In the genomic region with DNA sequence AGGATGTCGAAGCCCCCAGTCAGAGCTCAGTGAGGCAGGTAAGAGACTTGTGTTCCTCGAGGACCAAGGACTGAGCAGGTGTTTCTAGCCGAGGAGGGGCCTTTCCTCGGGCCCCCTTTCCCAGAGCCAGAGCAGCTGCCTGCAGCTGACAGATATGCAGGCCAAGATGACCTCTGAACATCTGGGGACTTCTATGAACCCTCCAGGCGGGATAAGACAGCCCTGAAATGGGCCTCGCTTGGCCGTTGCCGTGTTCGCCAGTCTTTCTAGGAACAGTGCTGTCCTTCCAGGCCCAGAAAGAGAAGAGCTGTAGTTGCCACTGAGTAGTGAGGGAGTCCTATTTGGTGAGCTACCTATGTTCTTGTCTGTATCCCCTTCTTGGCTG, we compare ENCODE assay signal across 10 mouse cellular contexts.
DNase-seq lines count a peak whose midpoint lies in the region; ATAC-seq and TF ChIP-seq lines count a peak whose summit lies in the region.
"Had no signal": no experiment of that assay in that cellular context is flagged by ENCODE, and none has a peak within 500 bp of the region (broad histone marks: within the 10 kb centered on the region; RNA-seq: fewer than 3 reads in every experiment).

No protein-coding gene starts in this region.

- no peaks in the 10 kb centered on the region for H3K9me3 ChIP-seq in kidney, embryonic 16.5 days (ENCODE audit: low read length)
- H3K9me3 ChIP-seq in limb, embryonic 15.5 days = no peaks in the 10 kb centered on the region
- H3K9me3 ChIP-seq: embryonic facial prominence, embryonic 15.5 days had no signal

- no peak overlapping the region for H3K4me3 ChIP-seq in gastrocnemius, adult 2 months
- no peak overlapping the region for H3K4me3 ChIP-seq in kidney, embryonic 16.5 days (ENCODE audit: low read length)
- no peak overlapping the region for H3K4me3 ChIP-seq in bone marrow, adult 2 months (replicated peaks; ENCODE audit: control insufficient read depth, low read depth, low read length)
- H3K4me3 ChIP-seq in limb, embryonic 15.5 days = no peak overlapping the region
- H3K4me3 ChIP-seq: embryonic facial prominence, embryonic 15.5 days had no signal

- H3K4me2 ChIP-seq in kidney, embryonic 16.5 days (replicated peaks; ENCODE audit: low read depth, low read length) = no peak overlapping the region
- no peak overlapping the region for H3K4me2 ChIP-seq in limb, embryonic 15.5 days
- H3K4me2 ChIP-seq: embryonic facial prominence, embryonic 15.5 days had no signal

- 53% methylated on average over 9 of the region's 9 CpGs for WGBS in kidney, embryonic 16.5 days
- WGBS in bone marrow, adult 2 months = 50% methylated on average over 9 of the region's 9 CpGs
- WGBS in limb, embryonic 15.5 days = 68% methylated on average over 9 of the region's 9 CpGs

- H3K27ac ChIP-seq in gastrocnemius, adult 2 months = peak overlapping the region; percentile 81
- H3K27ac ChIP-seq in kidney, embryonic 16.5 days (ENCODE audit: low read length) = peak overlapping the region; percentile 87
- H3K27ac ChIP-seq in bone marrow, adult 2 months (ENCODE audit: control insufficient read depth, insufficient read depth, low read depth, low read length, poor library complexity) = peak overlapping the region; percentile 17; the same call in 1 of the 2 replicates
- H3K27ac ChIP-seq in limb, embryonic 15.5 days = peak overlapping the region; percentile 24; the same call in 1 of the 2 replicates

- TF ChIP-seq CTCF in gastrocnemius, adult 2 months (IDR thresholded peaks at IDR 0.05) = no peak
- no peak for TF ChIP-seq CTCF in bone marrow, adult 2 months (IDR thresholded peaks at IDR 0.05; ENCODE audit: control insufficient read depth, insufficient read depth, low read length)

- no peak overlapping the region for H3K9ac ChIP-seq in kidney, embryonic 16.5 days (replicated peaks; ENCODE audit: low read length)
- H3K9ac ChIP-seq in limb, embryonic 15.5 days = no peak overlapping the region
- H3K9ac ChIP-seq: embryonic facial prominence, embryonic 15.5 days had no signal

- no peak for TF ChIP-seq POLR2A in bone marrow, adult 2 months (IDR thresholded peaks at IDR 0.05; ENCODE audit: borderline replicate concordance, control insufficient read depth, low read depth, low read length)

- peaks cover 72% of the 10 kb centered on the region for H3K4me1 ChIP-seq in kidney, embryonic 16.5 days (ENCODE audit: insufficient read depth, low read length)
- peaks cover 30% of the 10 kb centered on the region for H3K4me1 ChIP-seq in bone marrow, adult 2 months (ENCODE audit: control insufficient read depth, insufficient read depth, low read length)
- H3K4me1 ChIP-seq in limb, embryonic 15.5 days = peaks cover 60% of the 10 kb centered on the region

- peak; percentile 47 for DNase-seq in gastrocnemius, adult 2 months
- no peak for DNase-seq in gastrocnemius, adult 8-10 months (ENCODE audit: low spot score in 2 of 2)
- no peak for DNase-seq in kidney, adult 11 months
- no peak for DNase-seq in right cerebral cortex, postnatal 10 days (ENCODE audit: low spot score in 2 of 2)
- DNase-seq: lung, adult 18-20 months had no signal

- H3K36me3 ChIP-seq in kidney, embryonic 16.5 days (ENCODE audit: insufficient read depth, low read length) = peaks cover 4% of the 10 kb centered on the region; the same call in 1 of the 2 replicates
- H3K36me3 ChIP-seq in limb, embryonic 15.5 days = peaks cover 23% of the 10 kb centered on the region

- no peaks in the 10 kb centered on the region for H3K27me3 ChIP-seq in kidney, embryonic 16.5 days (ENCODE audit: insufficient read depth, low read length)
- no peaks in the 10 kb centered on the region for H3K27me3 ChIP-seq in limb, embryonic 15.5 days
- H3K27me3 ChIP-seq: embryonic facial prominence, embryonic 15.5 days had no signal

- ATAC-seq in kidney, embryonic 16.5 days (ENCODE audit: low FRiP score, low TSS enrichment) = no peak
- ATAC-seq in limb, embryonic 15.5 days (ENCODE audit: insufficient number of reproducible peaks, low FRiP score, low TSS enrichment, low read depth) = no peak
- ATAC-seq in erythroid progenitor cell, adult 5-6 weeks (replicated peaks; ENCODE audit: low FRiP score, poor library complexity, severe bottlenecking) = no peak

- intact Hi-C loops in gastrocnemius, adult 2 months (cut with DNase I) = no loop called here

Comparison
In these comparisons a context has a peak if more than half of its experiments do, and no peak if none do; other contexts are left out.
1. H3K27ac ChIP-seq: peak in every context shown above with its lines; median percentile 87 in kidney, embryonic 16.5 days; 81 in gastrocnemius, adult 2 months; 24 in limb, embryonic 15.5 days; 17 in bone marrow, adult 2 months.